Mouse (Mus musculus) yolk sac, embryonic 10.5 days (tissue): ENCODE measurements at regions not wholly inside any gene's neighbourhood (a gene's known extent, or its start where the extent isn't known, plus 50 kb on each side); places are given as distances from the start of the nearest gene placed in this dataset.

Source experiments
- DNase-seq: peaks from one replicate; pipeline ENCODE4 v3.0.0-alpha.2; 2017; ENCODE audit warnings: low spot score

GRCm38 (mm10) chr1:193697857-193698256, 327.8 kb upstream of the Camk1g start:
- no peak for DNase-seq

- no peak for DNase-seq
Observed at GRCm38 (mm10) chr1:193697001-193697400, 326.9 kb upstream of the Camk1g start.

GRCm38 (mm10) chr1:193692991-193693390, 322.9 kb upstream of the Camk1g start:
- no peak for DNase-seq

GRCm38 (mm10) chr1:193689601-193690000, 319.5 kb upstream of the Camk1g start:
- DNase-seq: no peak

GRCm38 (mm10) chr1:193682917-193683316, 312.8 kb upstream of the Camk1g start:
- DNase-seq: no peak

- no peak for DNase-seq
Observed at GRCm38 (mm10) chr1:193678448-193678847, 308.4 kb upstream of the Camk1g start.

GRCm38 (mm10) chr1:193673236-193673830, 303.2 kb upstream of the Camk1g start:
- no peak for DNase-seq

- DNase-seq: no peak
Observed at GRCm38 (mm10) chr1:193672681-193673080, 302.6 kb upstream of the Camk1g start.

GRCm38 (mm10) chr1:193671816-193672254, 301.7 kb upstream of the Camk1g start:
- DNase-seq: no peak

GRCm38 (mm10) chr1:193671046-193671445, 300.9 kb upstream of the Camk1g start:
- DNase-seq: no peak

- no peak for DNase-seq
Observed at GRCm38 (mm10) chr1:193670008-193670407, 299.9 kb upstream of the Camk1g start.

- no peak for DNase-seq
Observed at GRCm38 (mm10) chr1:193668841-193669240, 298.7 kb upstream of the Camk1g start.

GRCm38 (mm10) chr1:193665854-193666253, 295.8 kb upstream of the Camk1g start:
- DNase-seq: no peak

- DNase-seq: no peak
Observed at GRCm38 (mm10) chr1:193664569-193664968, 294.5 kb upstream of the Camk1g start.

GRCm38 (mm10) chr1:193663587-193663986, 293.5 kb upstream of the Camk1g start:
- DNase-seq: no peak

- no peak for DNase-seq
Observed at GRCm38 (mm10) chr1:193662166-193662890, 292.2 kb upstream of the Camk1g start.

GRCm38 (mm10) chr1:193661377-193661776, 291.3 kb upstream of the Camk1g start:
- no peak for DNase-seq

- no peak for DNase-seq
Observed at GRCm38 (mm10) chr1:193655076-193655677, 285.1 kb upstream of the Camk1g start.

- DNase-seq: no peak
Observed at GRCm38 (mm10) chr1:193650275-193650674, 280.2 kb upstream of the Camk1g start.

- DNase-seq: no peak
Observed at GRCm38 (mm10) chr1:193649400-193649799, 279.3 kb upstream of the Camk1g start.

GRCm38 (mm10) chr1:193647371-193648270, 277.5 kb upstream of the Camk1g start:
- no peak for DNase-seq

- DNase-seq: no peak
Observed at GRCm38 (mm10) chr1:193644506-193644905, 274.4 kb upstream of the Camk1g start.
